Mouse (Mus musculus) megakaryocyte, embryonic 14.5 days (primary cell): ENCODE data around the gene Gm21913. TPM values are rescaled to one million over a fixed set of nuclear protein-coding genes. Genes with fewer than 3 reads are reported as not detected.
"Not testable (repeated sequence)": the region's sequence is repeated elsewhere in the genome, so short reads cannot be mapped to it uniquely, and the experiment has no call there.

Source experiments
- H3K27me3 ChIP-seq: replicated peaks from 2 replicates; pipeline ENCODE3; 2012; ENCODE audit warnings: inconsistent platforms
- H3K36me3 ChIP-seq: replicated peaks from 2 replicates; pipeline ENCODE3; 2012; ENCODE audit warnings: low read length, inconsistent platforms, mixed read lengths
- H3K4me1 ChIP-seq: 2 replicates; pipeline ENCODE4 v1.6.1; 2012; ENCODE audit warnings: inconsistent platforms
- H3K4me3 ChIP-seq: replicated peaks from 2 replicates; pipeline ENCODE3; 2012; ENCODE audit warnings: moderate library complexity, mild to moderate bottlenecking, inconsistent platforms
- H3K9me3 ChIP-seq: 2 replicates; pipeline ENCODE4 v1.6.1; 2012; ENCODE audit warnings: inconsistent platforms
- polyA plus RNA-seq: library from polyadenylated mRNA; stranded (reverse); fragments of >175 nt; gene quantifications from 2 replicates; pipeline ENCODE4 v1.2.3, GENCODE M21; 2012; ENCODE audit warnings: low replicate concordance; ENCODE audit not compliant: insufficient read depth

Gene Gm21913
- polyA plus RNA-seq: not detected in 2 replicates

DNA sequence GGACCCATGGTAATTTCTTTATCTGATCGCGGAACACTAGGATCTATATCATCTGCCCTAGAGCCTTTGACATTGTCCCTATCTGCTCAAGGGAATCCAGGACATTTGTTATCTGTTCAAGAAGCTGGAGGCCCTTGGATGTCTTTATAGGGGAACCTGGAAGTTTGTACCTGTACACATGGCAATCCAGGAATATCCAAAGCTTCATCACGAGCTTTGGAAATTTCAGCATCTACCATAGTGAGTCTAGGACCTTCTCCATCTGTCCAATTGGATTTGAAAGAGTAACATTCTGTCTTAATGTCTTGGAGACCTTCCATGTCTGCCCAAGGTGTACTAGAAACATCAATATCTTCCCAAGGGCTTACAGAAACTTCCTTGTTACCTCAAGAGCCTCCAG is at the start of gene Gm21913:
Gm21913 (plus strand) TSS at position 301 of the 400 bp plus-strand sequence.
- H3K9me3 ChIP-seq, H3K4me1 ChIP-seq, H3K27me3 ChIP-seq, H3K36me3 ChIP-seq, H3K4me3 ChIP-seq: not testable (repeated sequence)

Other genes starting within 250 kb of the Gm21913 start
- not detected in 2 replicates for gene Gm29110, start 153.4 kb upstream of the Gm21913 start, polyA plus RNA-seq